Mouse (Mus musculus): ENCODE measurements around the gene Sdr9c7. TPM values are rescaled to one million over a fixed set of nuclear protein-coding genes. Genes with fewer than 3 reads are reported as not detected.

Gene Sdr9c7
- polyA plus RNA-seq (2014; fragmentation: Nextera tagmentation; extraction: Ambion mirVana), result not detected in 2 replicates

DNA sequence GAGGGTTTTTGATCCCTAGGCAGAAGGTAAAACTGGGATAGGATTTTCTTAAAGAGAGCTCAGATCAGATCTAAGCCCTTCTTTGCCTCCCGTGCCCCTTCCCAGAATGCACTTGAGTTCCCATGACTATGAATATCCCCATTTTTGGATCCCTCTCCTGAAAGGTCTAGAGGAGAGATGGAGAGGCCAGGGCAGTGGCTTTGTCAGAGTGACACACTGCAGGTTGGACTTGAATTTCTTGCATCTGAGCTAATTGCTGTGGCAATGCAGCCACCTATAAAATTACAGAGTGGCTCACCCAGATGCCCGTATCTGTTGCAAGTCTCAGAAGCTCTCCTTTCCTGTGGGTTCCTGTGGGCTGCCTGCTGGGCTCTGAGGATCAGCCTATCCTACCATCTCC, at the start of gene Sdr9c7:
TSS of gene Sdr9c7 (plus strand) at position 301 of the 400 bp plus-strand sequence.
- DNase-seq (ENCODE audit: low spot score), result no peak
- Histone ChIP-seq H3K36me3 (ENCODE audit: control insufficient read depth, insufficient read depth, low read length) (no peaks in the 10 kb centered on the region), H3K9ac (ENCODE audit: low read length) (no peak within 1 kb of the TSS), H3K4me3 (ENCODE audit: low read depth, low read length) (no peak within 1 kb of the TSS), H3K4me2 (ENCODE audit: low read depth, low read length, severe bottlenecking) (no peak within 1 kb of the TSS), H3K27ac (ENCODE audit: low read depth, low read length) (no peak within 1 kb of the TSS), H3K4me1 (replicated peaks; ENCODE audit: control insufficient read depth, insufficient read depth, low read length) (no peaks in the 10 kb centered on the region), H3K27me3 (ENCODE audit: control insufficient read depth, insufficient read depth, low read length) (no peaks in the 10 kb centered on the region), H3K9me3 (ENCODE audit: control insufficient read depth, low read length) (no peaks in the 10 kb centered on the region)
- ATAC-seq (replicated peaks; ENCODE audit: low FRiP score), result no peak
- 92% methylated on average over 2 of the region's 2 CpGs for WGBS

DNA sequence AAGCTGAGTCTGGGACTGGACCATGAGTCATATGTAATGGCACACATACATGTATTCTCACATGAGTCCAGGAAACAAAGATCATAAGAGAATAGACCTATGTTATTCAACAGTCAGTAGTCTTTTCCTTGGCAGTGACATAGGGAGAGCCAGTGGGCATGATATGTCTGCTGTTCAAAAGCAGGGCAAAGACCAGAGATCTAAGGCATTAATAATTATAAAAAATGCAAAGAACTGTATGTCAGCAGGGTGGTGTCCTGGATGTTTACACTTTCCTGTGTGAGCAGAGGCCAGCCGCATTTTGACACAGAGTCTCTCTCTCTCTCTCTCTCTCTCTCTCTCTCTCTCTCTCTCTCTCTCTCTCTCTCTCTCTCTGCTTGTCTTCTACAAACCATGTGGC, 48.7 kb upstream of the Sdr9c7 start, which contains the start of gene Rdh19:
TSS of gene Rdh19 (plus strand) at position 301 of the 400 bp plus-strand sequence.
- Histone ChIP-seq H3K27me3 (ENCODE audit: control insufficient read depth, insufficient read depth, low read length) (no peaks in the 10 kb centered on the region), H3K4me2 (ENCODE audit: low read depth, low read length, severe bottlenecking) (no peak within 1 kb of the TSS), H3K4me1 (replicated peaks; ENCODE audit: control insufficient read depth, insufficient read depth, low read length) (no peaks in the 10 kb centered on the region), H3K27ac (ENCODE audit: low read depth, low read length) (no peak within 1 kb of the TSS), H3K4me3 (ENCODE audit: low read depth, low read length) (no peak within 1 kb of the TSS), H3K36me3 (ENCODE audit: control insufficient read depth, insufficient read depth, low read length) (no peaks in the 10 kb centered on the region), H3K9me3 (ENCODE audit: control insufficient read depth, low read length) (no peaks in the 10 kb centered on the region), H3K9ac (ENCODE audit: low read length) (no peak within 1 kb of the TSS)
- ATAC-seq (replicated peaks; ENCODE audit: low FRiP score) (no peak), DNase-seq (ENCODE audit: low spot score) (no peak)
- WGBS, result 92% methylated on average over 1 of the region's 1 CpGs

DNA sequence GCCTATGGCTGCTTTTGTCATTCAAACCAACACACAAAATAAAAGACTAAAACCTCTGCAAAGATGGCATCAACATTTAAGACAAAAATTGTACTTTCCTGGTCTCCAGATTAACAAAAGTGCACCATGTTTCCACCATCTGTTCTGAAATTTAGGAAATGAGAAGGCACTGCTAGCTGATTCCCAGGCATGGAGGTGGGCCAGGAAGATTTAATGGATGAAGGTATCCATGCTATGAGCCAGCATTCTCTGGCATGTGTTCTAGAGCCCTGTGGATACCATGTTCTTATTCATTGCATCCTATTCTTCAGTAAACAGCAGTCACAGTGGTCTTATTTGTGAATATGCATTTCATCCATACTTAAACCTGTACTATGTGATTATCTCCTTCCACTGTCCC, 41.9 kb upstream of the Sdr9c7 start:
- H3K9me3 ChIP-seq (ENCODE audit: control insufficient read depth, low read length), result no peaks in the 10 kb centered on the region
- no peak overlapping the region for H3K27ac ChIP-seq (ENCODE audit: low read depth, low read length)
- H3K4me3 ChIP-seq (ENCODE audit: low read depth, low read length), result no peak overlapping the region
- no peaks in the 10 kb centered on the region for H3K36me3 ChIP-seq (ENCODE audit: control insufficient read depth, insufficient read depth, low read length)
- no peaks in the 10 kb centered on the region for H3K4me1 ChIP-seq (replicated peaks; ENCODE audit: control insufficient read depth, insufficient read depth, low read length)
- H3K27me3 ChIP-seq (ENCODE audit: control insufficient read depth, insufficient read depth, low read length), result no peaks in the 10 kb centered on the region
- DNase-seq (ENCODE audit: low spot score) (no peak), ATAC-seq (replicated peaks; ENCODE audit: low FRiP score) (no peak)
- no peak overlapping the region for H3K9ac ChIP-seq (ENCODE audit: low read length)
- H3K4me2 ChIP-seq (ENCODE audit: low read depth, low read length, severe bottlenecking), result no peak overlapping the region

DNA sequence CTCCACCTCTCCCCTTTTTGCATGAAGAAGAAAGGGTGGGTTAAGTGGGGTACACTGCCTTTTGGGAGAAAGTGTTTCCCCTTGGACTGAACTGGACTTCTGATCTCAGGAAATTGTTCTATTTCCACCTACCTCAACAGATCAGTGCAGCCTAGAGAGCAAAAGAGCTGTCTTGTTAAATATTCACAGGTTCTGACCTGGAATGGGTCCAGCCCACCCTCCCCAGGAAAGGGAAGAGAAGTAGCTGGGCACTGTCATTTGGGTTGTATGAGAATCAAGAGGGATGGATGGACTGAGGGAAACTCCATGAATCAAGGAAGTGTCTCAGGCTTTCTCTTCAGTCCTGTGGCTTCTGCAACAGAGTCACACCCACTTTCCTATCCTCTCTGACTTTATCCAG, 33.4 kb upstream of the Sdr9c7 start:
- Histone ChIP-seq H3K9me3 (ENCODE audit: control insufficient read depth, low read length) (no peaks in the 10 kb centered on the region), H3K27me3 (ENCODE audit: control insufficient read depth, insufficient read depth, low read length) (no peaks in the 10 kb centered on the region), H3K9ac (ENCODE audit: low read length) (no peak overlapping the region), H3K27ac (ENCODE audit: low read depth, low read length) (no peak overlapping the region), H3K4me1 (replicated peaks; ENCODE audit: control insufficient read depth, insufficient read depth, low read length) (no peaks in the 10 kb centered on the region), H3K4me2 (ENCODE audit: low read depth, low read length, severe bottlenecking) (no peak overlapping the region), H3K4me3 (ENCODE audit: low read depth, low read length) (no peak overlapping the region), H3K36me3 (ENCODE audit: control insufficient read depth, insufficient read depth, low read length) (no peaks in the 10 kb centered on the region)
- DNase-seq (ENCODE audit: low spot score), result no peak
- no peak for ATAC-seq (replicated peaks; ENCODE audit: low FRiP score)

GRCm38 (mm10) chr10:127866232-127866631, 32.1 kb upstream of the Sdr9c7 start, which contains the start of gene Rdh16f2:
TSS of gene Rdh16f2 (plus strand) at chr10:127866474.
- no peaks in the 10 kb centered on the region for H3K9me3 ChIP-seq (ENCODE audit: control insufficient read depth, low read length)
- H3K27me3 ChIP-seq (ENCODE audit: control insufficient read depth, insufficient read depth, low read length), result no peaks in the 10 kb centered on the region
- DNase-seq (ENCODE audit: low spot score), result no peak
- no peaks in the 10 kb centered on the region for H3K4me1 ChIP-seq (replicated peaks; ENCODE audit: control insufficient read depth, insufficient read depth, low read length)
- no peak within 1 kb of the TSS for H3K27ac ChIP-seq (ENCODE audit: low read depth, low read length)
- no peak within 1 kb of the TSS for H3K4me2 ChIP-seq (ENCODE audit: low read depth, low read length, severe bottlenecking)
- no peak within 1 kb of the TSS for H3K9ac ChIP-seq (ENCODE audit: low read length)
- no peaks in the 10 kb centered on the region for H3K36me3 ChIP-seq (ENCODE audit: control insufficient read depth, insufficient read depth, low read length)
- WGBS, result 84% methylated on average over 3 of the region's 3 CpGs
- ATAC-seq (replicated peaks; ENCODE audit: low FRiP score), result no peak
- H3K4me3 ChIP-seq (ENCODE audit: low read depth, low read length), result no peak within 1 kb of the TSS

DNA sequence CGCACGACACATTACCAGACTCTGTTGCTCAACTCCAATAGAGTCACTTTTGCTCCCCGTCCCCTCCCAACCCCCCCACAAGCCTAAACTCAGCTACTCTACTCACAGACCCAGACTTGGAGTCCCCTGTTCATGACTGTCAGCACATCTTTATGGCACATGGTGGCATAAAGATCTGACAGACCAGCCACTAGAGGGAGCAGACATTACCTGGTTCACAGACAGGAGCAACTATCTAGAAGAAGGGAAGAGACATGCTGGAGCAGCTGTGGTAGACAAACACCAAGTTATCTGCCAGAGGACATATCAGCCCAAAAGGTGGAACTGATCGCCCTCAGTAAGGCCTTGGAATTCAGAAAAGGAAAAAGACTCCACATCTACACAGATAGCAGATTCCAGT, 25.8 kb upstream of the Sdr9c7 start:
- ATAC-seq (replicated peaks; ENCODE audit: low FRiP score) (no peak), DNase-seq (ENCODE audit: low spot score) (no peak)
- Histone ChIP-seq H3K27me3 (ENCODE audit: control insufficient read depth, insufficient read depth, low read length) (no peaks in the 10 kb centered on the region), H3K36me3 (ENCODE audit: control insufficient read depth, insufficient read depth, low read length) (no peaks in the 10 kb centered on the region), H3K4me1 (replicated peaks; ENCODE audit: control insufficient read depth, insufficient read depth, low read length) (no peaks in the 10 kb centered on the region), H3K4me2 (ENCODE audit: low read depth, low read length, severe bottlenecking) (no peak overlapping the region), H3K9ac (ENCODE audit: low read length) (no peak overlapping the region), H3K27ac (ENCODE audit: low read depth, low read length) (no peak overlapping the region), H3K4me3 (ENCODE audit: low read depth, low read length) (no peak overlapping the region), H3K9me3 (ENCODE audit: control insufficient read depth, low read length) (no peaks in the 10 kb centered on the region)
- WGBS, result 75% methylated on average over 4 of the region's 4 CpGs

- Histone ChIP-seq H3K36me3 (ENCODE audit: control insufficient read depth, insufficient read depth, low read length) (no peaks in the 10 kb centered on the region), H3K9me3 (ENCODE audit: control insufficient read depth, low read length) (no peaks in the 10 kb centered on the region), H3K27me3 (ENCODE audit: control insufficient read depth, insufficient read depth, low read length) (no peaks in the 10 kb centered on the region), H3K9ac (ENCODE audit: low read length) (no peak overlapping the region), H3K4me1 (replicated peaks; ENCODE audit: control insufficient read depth, insufficient read depth, low read length) (no peaks in the 10 kb centered on the region), H3K27ac (ENCODE audit: low read depth, low read length) (no peak overlapping the region), H3K4me3 (ENCODE audit: low read depth, low read length) (no peak overlapping the region), H3K4me2 (ENCODE audit: low read depth, low read length, severe bottlenecking) (no peak overlapping the region)
- no peak for DNase-seq (ENCODE audit: low spot score)
- WGBS, result 69% methylated on average over 2 of the region's 2 CpGs
- ATAC-seq (replicated peaks; ENCODE audit: low FRiP score), result no peak
Measured at GRCm38 (mm10) chr10:127877681-127878080, 20.6 kb upstream of the Sdr9c7 start.

DNA sequence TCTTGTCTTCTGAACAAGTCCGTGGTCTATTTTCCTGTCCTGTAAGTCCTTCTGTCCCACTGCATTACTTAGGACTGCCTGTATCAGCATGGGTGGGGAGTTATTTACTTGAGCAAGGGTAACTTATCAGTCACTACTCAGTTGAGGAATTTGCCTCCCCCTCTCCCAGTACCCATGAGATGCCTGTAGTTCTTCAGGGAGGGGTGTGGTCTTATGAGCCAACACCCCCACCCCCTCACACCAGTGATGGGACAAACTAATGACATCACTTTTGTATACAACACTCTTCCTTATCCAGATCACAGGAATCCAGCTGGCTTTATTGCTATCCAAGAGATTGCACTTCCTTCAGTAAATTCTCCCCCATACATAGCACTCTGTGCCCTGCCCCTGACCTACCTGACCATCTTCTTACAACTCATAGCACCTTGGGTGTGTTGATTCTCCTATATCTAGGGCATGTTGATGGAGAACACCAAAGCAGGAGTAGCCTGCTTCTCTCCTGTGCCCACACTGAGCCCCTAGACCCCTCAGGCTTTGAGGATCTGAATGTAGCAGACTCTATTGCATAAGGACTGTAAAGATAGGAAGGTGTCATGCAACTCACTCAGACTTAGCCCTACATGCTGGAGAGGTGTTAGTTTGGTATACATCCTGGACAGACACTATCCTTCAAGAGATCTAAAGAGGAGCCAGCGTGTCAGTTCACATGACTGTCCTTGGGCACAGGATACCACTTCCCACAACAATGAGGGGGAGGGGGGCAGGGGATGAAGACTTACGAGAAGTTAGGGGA, 19.9 kb upstream of the Sdr9c7 start:
- 74% methylated on average over 3 of the region's 3 CpGs for WGBS
- Histone ChIP-seq H3K27ac (ENCODE audit: low read depth, low read length) (no peak overlapping the region), H3K9me3 (ENCODE audit: control insufficient read depth, low read length) (no peaks in the 10 kb centered on the region)

GRCm38 (mm10) chr10:127879155-127879688, 19.1 kb upstream of the Sdr9c7 start:
- H3K4me1 ChIP-seq (replicated peaks; ENCODE audit: control insufficient read depth, insufficient read depth, low read length), result no peaks in the 10 kb centered on the region
- H3K27me3 ChIP-seq (ENCODE audit: control insufficient read depth, insufficient read depth, low read length), result no peaks in the 10 kb centered on the region
- no peak overlapping the region for H3K9ac ChIP-seq (ENCODE audit: low read length)
- H3K27ac ChIP-seq (ENCODE audit: low read depth, low read length), result no peak overlapping the region
- H3K9me3 ChIP-seq (ENCODE audit: control insufficient read depth, low read length), result no peaks in the 10 kb centered on the region
- H3K4me3 ChIP-seq (ENCODE audit: low read depth, low read length), result no peak overlapping the region
- ATAC-seq (replicated peaks; ENCODE audit: low FRiP score) (no peak), DNase-seq (ENCODE audit: low spot score) (no peak)
- no peaks in the 10 kb centered on the region for H3K36me3 ChIP-seq (ENCODE audit: control insufficient read depth, insufficient read depth, low read length)
- 92% methylated on average over 3 of the region's 3 CpGs for WGBS
- no peak overlapping the region for H3K4me2 ChIP-seq (ENCODE audit: low read depth, low read length, severe bottlenecking)

More for the DNA sequence above, 19.9 kb upstream of the Sdr9c7 start:
- ATAC-seq (replicated peaks; ENCODE audit: low FRiP score) (no peak), DNase-seq (ENCODE audit: low spot score) (no peak)
- Histone ChIP-seq H3K9ac (ENCODE audit: low read length) (no peak overlapping the region), H3K27me3 (ENCODE audit: control insufficient read depth, insufficient read depth, low read length) (no peaks in the 10 kb centered on the region), H3K36me3 (ENCODE audit: control insufficient read depth, insufficient read depth, low read length) (no peaks in the 10 kb centered on the region), H3K4me1 (replicated peaks; ENCODE audit: control insufficient read depth, insufficient read depth, low read length) (no peaks in the 10 kb centered on the region), H3K4me2 (ENCODE audit: low read depth, low read length, severe bottlenecking) (no peak overlapping the region), H3K4me3 (ENCODE audit: low read depth, low read length) (no peak overlapping the region)
